Mouse (Mus musculus) heart, postnatal 14 days (tissue): Measurements from ENCODE around the gene Gen1. TPM values are rescaled to one million over a fixed set of nuclear protein-coding genes. Genes with fewer than 3 reads are reported as not detected.

Source experiments
- DNase-seq, 2 experiments: peaks; one replicate each; pipeline ENCODE4 v3.0.0; 2021 to 2022
- intact Hi-C: fragments of 180-260 bp; cut with DNase I; formaldehyde crosslinking; loops from one replicate; pipeline ENCODE4 v1.15.1; 2025
- total RNA-seq, 2 experiments: library from RNA; stranded (reverse); gene quantifications; 2 replicates each; pipeline ENCODE4 v1.2.3; 2021

Gen1 gene
- total RNA-seq, 2 experiments from 2014 or later: 1.9 to 2.4 TPM

GRCm38 (mm10) chr12:11226529-11227268, 38.9 kb downstream of the Gen1 start:
- intact Hi-C loops: no loop called here
- DNase-seq: peak in 1 of 2 experiments; percentile 21

DNA sequence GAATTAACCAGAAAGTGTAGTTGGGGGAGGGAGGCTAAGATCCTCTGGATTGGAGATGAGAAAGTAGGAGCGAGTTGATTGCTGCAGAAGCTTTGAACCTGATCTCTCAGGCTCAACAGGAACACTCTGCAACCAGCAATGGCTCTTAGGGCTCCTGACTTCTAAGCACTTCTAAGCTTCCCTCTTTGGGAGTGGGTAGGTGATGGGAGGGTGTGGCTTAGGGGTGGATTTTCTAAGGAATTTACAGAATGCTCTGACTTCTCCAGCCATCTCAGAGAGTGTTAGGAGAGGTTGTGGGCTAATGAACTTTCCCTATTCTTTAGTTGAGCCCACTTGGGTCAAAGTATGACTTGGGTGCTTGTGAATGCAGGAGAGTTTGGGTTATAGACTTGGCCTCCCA, 39.5 kb downstream of the Gen1 start:
- intact Hi-C loops: no loop called here
- DNase-seq: no peak

GRCm38 (mm10) chr12:11224722-11225121, 40.9 kb downstream of the Gen1 start:
- intact Hi-C loops: no loop called here
- no peak for DNase-seq

DNA sequence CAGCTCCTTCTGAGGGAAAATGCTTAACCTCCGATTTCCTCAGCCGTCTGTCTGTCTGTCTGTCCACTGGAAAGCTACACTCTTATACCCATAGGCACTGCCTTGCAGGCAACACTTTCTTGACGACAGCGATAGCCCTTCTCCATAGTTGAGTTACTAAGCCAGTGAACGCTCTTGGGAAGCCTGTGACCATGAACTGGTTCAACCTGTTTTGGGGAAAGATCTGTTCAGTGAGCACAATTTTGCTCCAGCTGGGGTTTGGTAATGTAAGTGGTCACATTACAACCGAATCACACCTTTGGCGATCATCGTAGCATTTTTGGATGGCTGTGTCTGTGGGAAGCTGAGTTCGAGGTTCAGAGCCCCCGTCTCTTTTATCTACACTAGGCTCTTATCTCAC, 42.5 kb downstream of the Gen1 start:
- intact Hi-C loops: no loop called here

GRCm38 (mm10) chr12:11222566-11222965, 43.0 kb downstream of the Gen1 start:
- DNase-seq: no peak
- intact Hi-C loops: no loop called here

More for the DNA sequence above, 42.5 kb downstream of the Gen1 start:
- DNase-seq: no peak

- intact Hi-C loops: no loop called here
- peak; percentile 28 to 35 for DNase-seq
Measured at GRCm38 (mm10) chr12:11221524-11222330, 43.9 kb downstream of the Gen1 start.

GRCm38 (mm10) chr12:11217726-11218250, 47.8 kb downstream of the Gen1 start:
- intact Hi-C loops: no loop called here
- DNase-seq: no peak

GRCm38 (mm10) chr12:11216454-11216853, 49.1 kb downstream of the Gen1 start:
- DNase-seq: no peak
- intact Hi-C loops: no loop called here

- intact Hi-C loops: no loop called here
- no peak for DNase-seq
Measured at GRCm38 (mm10) chr12:11215555-11215954, 50.0 kb downstream of the Gen1 start.

- DNase-seq: no peak
- intact Hi-C loops: no loop called here
Measured at GRCm38 (mm10) chr12:11214776-11215175, 50.8 kb downstream of the Gen1 start.

GRCm38 (mm10) chr12:11212881-11213280, 52.7 kb downstream of the Gen1 start:
- DNase-seq: no peak
- intact Hi-C loops: no loop called here

DNA sequence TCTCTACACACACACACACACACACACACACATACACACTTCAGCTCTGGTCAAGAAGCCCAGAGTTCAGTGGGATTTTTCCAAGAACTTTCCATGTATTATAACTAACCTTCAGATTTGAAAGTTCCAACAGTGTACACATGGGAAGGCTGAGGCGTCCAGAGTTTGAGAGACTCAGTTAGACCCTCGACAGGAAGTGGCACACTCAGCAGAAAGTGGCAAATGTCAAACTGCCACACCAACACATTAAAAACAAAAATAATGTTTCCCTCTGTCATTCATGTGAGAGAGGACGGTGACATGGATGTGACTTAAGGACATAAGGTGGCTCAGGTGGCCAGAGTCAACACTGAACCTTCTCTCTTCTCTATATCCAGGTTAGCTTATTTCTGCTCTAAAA, 55.2 kb downstream of the Gen1 start:
- DNase-seq: no peak
- intact Hi-C loops: no loop called here

DNA sequence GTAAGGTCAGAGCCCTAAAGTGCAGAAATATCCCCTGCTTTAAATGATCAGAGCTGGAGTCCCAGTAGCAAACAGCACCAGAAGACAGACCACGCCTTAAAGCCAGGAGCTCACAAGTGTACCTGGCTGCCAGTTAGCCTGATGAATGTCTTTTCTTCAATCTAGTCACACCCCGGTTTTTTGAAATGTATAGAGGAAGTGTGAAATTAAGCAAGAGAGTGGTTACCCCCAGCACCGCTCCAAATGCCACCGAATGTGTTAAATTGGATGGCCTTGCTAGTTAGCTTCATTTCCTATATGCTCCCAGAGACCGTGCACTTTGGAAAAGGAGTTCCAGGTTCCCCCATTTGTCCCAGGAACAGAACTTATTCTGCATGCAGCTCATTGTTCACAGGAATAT, 56.0 kb downstream of the Gen1 start:
- DNase-seq: no peak
- intact Hi-C loops: no loop called here

GRCm38 (mm10) chr12:11208872-11209271, 56.7 kb downstream of the Gen1 start, which contains the start of gene Msgn1:
Gene Msgn1 (minus strand): TSS chr12:11208972.
- intact Hi-C loops: no loop called here
- no peak for DNase-seq

DNA sequence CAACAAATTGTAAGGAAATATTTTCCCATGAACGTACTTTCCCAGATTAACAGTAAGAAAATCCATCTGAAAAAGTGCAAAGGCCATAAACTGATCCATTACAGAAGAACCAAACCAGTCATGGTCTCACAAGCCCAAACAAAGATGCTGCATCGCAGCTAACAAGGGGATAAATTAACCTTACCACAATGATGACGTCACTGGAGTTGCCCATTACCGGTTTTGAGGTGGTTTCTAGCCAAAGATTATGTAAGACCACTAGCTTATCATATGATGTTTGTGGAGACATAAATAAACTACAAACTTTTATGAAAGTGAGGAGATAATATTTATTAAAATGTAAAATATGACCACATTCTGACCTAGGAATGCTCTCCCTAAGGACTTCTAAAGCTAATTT, 59.3 kb downstream of the Gen1 start:
- intact Hi-C loops: no loop called here
- no peak for DNase-seq

GRCm38 (mm10) chr12:11203694-11204665, 61.6 kb downstream of the Gen1 start:
- DNase-seq: peak; percentile 72 to 80
- intact Hi-C loops: no loop called here

DNA sequence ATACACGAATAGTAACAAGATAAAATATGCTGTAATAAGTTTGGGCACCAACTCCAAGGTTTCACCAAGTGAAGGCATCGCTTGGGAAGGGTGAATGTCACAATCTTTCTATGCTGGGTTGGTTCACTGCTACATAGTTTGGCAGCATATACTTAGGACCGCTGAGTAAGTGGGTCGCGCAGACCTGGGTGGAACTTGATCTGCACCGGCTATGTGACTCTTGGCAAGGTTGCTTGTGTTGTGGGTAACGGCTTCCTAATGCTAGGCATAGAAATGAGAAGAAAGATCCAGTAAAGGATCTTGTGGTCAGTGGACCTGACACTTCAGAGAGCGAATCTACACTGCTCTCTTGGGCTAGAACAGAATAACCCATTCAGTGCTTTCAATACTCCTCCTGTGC, 63.1 kb downstream of the Gen1 start:
- DNase-seq: no peak
- intact Hi-C loops: no loop called here

DNA sequence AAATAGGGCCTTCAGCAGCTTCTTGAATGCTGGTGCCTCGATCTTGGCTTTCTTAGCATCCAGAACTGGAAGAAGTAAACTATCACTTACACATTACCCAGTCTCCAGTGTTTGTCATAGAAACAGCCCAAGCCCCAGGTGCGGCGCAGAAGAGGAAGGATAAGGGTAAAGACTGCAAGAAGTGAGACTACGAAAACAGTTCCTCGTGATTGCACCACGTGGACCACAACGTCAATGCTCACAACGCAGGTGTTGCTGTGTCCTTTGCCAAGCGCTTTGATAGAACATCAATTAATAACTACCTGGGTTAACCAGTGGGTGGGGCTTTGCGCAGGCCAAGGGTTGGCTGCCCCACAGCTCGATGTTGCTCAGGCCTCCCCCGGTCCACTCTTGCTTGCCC, 64.9 kb downstream of the Gen1 start:
- intact Hi-C loops: no loop called here
- DNase-seq: no peak

GRCm38 (mm10) chr12:11198551-11198950, 67.0 kb downstream of the Gen1 start:
- intact Hi-C loops: loop anchor here (5.0 to 10.0 kb wide), 4 partner anchors 69 to 946 kb away; partner anchors contain the start of genes Gen1 and Smc6
- no peak for DNase-seq

- intact Hi-C loops: loop anchor here (5.0 to 10.0 kb wide), 4 partner anchors 69 to 947 kb away; partner anchors contain the start of genes Gen1 and Smc6
- no peak for DNase-seq
Measured at GRCm38 (mm10) chr12:11198026-11198425, 67.6 kb downstream of the Gen1 start.
